Mouse (Mus musculus) kidney, embryonic 15.5 days (tissue): ENCODE results near the gene Nfatc3. TPM values are rescaled to one million over a fixed set of nuclear protein-coding genes. Genes with fewer than 3 reads are reported as not detected.

Source experiments
- ATAC-seq: fragments of 200-750 bp; cut with Nextera tagmentation; replicated peaks from 2 replicates; pipeline ENCODE4 v1.8.0; 2017; ENCODE audit warnings: moderate TSS enrichment; ENCODE audit not compliant: low FRiP score
- H3K27ac ChIP-seq: fragments of 300-500 bp; sonication (generic); 2 replicates; pipeline ENCODE4 v1.5.1; 2015; ENCODE audit warnings: mild to moderate bottlenecking, inconsistent platforms
- H3K27me3 ChIP-seq: fragments of 300-500 bp; sonication (generic); 2 replicates; pipeline ENCODE4 v1.6.1; 2015; ENCODE audit warnings: inconsistent platforms
- H3K36me3 ChIP-seq: fragments of 300-500 bp; sonication (generic); 2 replicates; pipeline ENCODE4 v1.6.1; 2015; ENCODE audit warnings: inconsistent platforms
- H3K4me1 ChIP-seq: fragments of 300-500 bp; sonication (generic); 2 replicates; pipeline ENCODE4 v1.6.1; 2015; ENCODE audit warnings: inconsistent platforms
- H3K4me2 ChIP-seq: fragments of 300-500 bp; sonication (generic); 2 replicates; pipeline ENCODE4 v1.6.1; 2015; ENCODE audit warnings: moderate library complexity, mild to moderate bottlenecking, inconsistent platforms
- H3K4me3 ChIP-seq: fragments of 300-500 bp; sonication (generic); replicated peaks from 2 replicates; pipeline ENCODE4 v1.5.1; 2015; ENCODE audit warnings: mild to moderate bottlenecking, inconsistent platforms
- H3K9ac ChIP-seq: fragments of 300-500 bp; sonication (generic); 2 replicates; pipeline ENCODE4 v1.6.1; 2015; ENCODE audit warnings: mild to moderate bottlenecking, inconsistent platforms
- H3K9me3 ChIP-seq: fragments of 300-500 bp; sonication (generic); replicated peaks from 2 replicates; pipeline ENCODE4 v1.6.1; 2016; ENCODE audit warnings: inconsistent platforms
- WGBS: fragments of 180-500 bp; shearing (Covaris S2); methylation state at CpG from one replicate; pipeline ENCODE4 v1.1.7; 2015; ENCODE audit warnings: mixed read lengths; 5-methylcytosine and 5-hydroxymethylcytosine counted together
- polyA plus RNA-seq: library from polyadenylated mRNA; unstranded; fragments of >200 nt; fragmentation: Nextera tagmentation; extraction: Ambion mirVana; gene quantifications from 2 replicates; pipeline ENCODE4 v1.2.1, GENCODE M21; 2015

The Nfatc3 gene
- polyA plus RNA-seq, 1 experiment from 2014 or later, result 7.3 TPM

- peaks cover 78% of the 10 kb centered on the region for H3K36me3 ChIP-seq
- WGBS, result 91% methylated on average over 2 of the region's 2 CpGs
Observed at GRCm38 (mm10) chr8:106103888-106104287, 45.2 kb downstream of the Nfatc3 start.

GRCm38 (mm10) chr8:106106193-106106592 is 47.6 kb downstream of the Nfatc3 start:
- H3K27ac ChIP-seq, result no peak overlapping the region
- H3K36me3 ChIP-seq, result peaks cover 82% of the 10 kb centered on the region
- no peaks in the 10 kb centered on the region for H3K9me3 ChIP-seq
- H3K27me3 ChIP-seq, result no peaks in the 10 kb centered on the region
- no peak for ATAC-seq
- H3K4me2 ChIP-seq, result no peak overlapping the region
- H3K4me3 ChIP-seq, result no peak overlapping the region
- WGBS, result 81% methylated on average over 1 of the region's 1 CpGs
- no peaks in the 10 kb centered on the region for H3K4me1 ChIP-seq
- no peak overlapping the region for H3K9ac ChIP-seq

More at GRCm38 (mm10) chr8:106103888-106104287, 45.2 kb downstream of the Nfatc3 start:
- Histone ChIP-seq H3K9ac (no peak overlapping the region), H3K4me3 (no peak overlapping the region), H3K4me1 (no peaks in the 10 kb centered on the region), H3K27me3 (no peaks in the 10 kb centered on the region), H3K27ac (no peak overlapping the region), H3K9me3 (no peaks in the 10 kb centered on the region), H3K4me2 (no peak overlapping the region)
- ATAC-seq, result no peak

GRCm38 (mm10) chr8:106108080-106108479 is 49.4 kb downstream of the Nfatc3 start:
- H3K27ac ChIP-seq, result no peak overlapping the region
- no peaks in the 10 kb centered on the region for H3K9me3 ChIP-seq
- no peak overlapping the region for H3K4me2 ChIP-seq
- H3K36me3 ChIP-seq, result peaks cover 76% of the 10 kb centered on the region
- H3K9ac ChIP-seq, result no peak overlapping the region
- ATAC-seq, result no peak
- WGBS, result 94% methylated on average over 4 of the region's 4 CpGs
- no peaks in the 10 kb centered on the region for H3K27me3 ChIP-seq
- H3K4me1 ChIP-seq, result no peaks in the 10 kb centered on the region
- no peak overlapping the region for H3K4me3 ChIP-seq

DNA sequence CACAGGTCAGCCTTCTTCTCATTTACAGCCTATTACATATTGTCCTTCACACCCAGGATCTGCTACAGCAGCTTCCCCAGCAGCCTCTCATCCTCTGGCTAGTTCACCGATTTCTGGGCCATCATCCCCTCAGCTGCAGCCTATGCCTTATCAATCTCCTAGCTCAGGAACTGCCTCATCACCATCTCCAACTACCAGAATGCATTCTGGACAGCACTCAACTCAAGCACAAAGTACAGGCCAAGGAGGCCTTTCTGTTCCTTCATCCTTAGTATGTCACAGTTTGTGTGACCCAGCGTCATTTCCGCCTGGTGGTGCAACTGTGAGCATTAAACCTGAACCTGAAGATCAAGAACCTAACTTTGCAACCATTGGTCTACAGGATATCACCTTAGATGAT is 50.1 kb downstream of the Nfatc3 start:
- Histone ChIP-seq H3K4me3 (no peak overlapping the region), H3K27me3 (no peaks in the 10 kb centered on the region), H3K4me1 (no peaks in the 10 kb centered on the region), H3K36me3 (peaks cover 69% of the 10 kb centered on the region), H3K9ac (no peak overlapping the region), H3K27ac (no peak overlapping the region), H3K9me3 (no peaks in the 10 kb centered on the region), H3K4me2 (no peak overlapping the region)
- 92% methylated on average over 3 of the region's 3 CpGs for WGBS
- no peak for ATAC-seq

GRCm38 (mm10) chr8:106112041-106112440 is 53.4 kb downstream of the Nfatc3 start:
- Histone ChIP-seq H3K4me3 (no peak overlapping the region), H3K4me1 (no peaks in the 10 kb centered on the region), H3K27me3 (no peaks in the 10 kb centered on the region), H3K9ac (no peak overlapping the region), H3K9me3 (no peaks in the 10 kb centered on the region), H3K36me3 (peaks cover 62% of the 10 kb centered on the region), H3K27ac (peak overlapping the region; percentile 58), H3K4me2 (no peak overlapping the region)
- ATAC-seq, result no peak
- 77% methylated on average over 2 of the region's 2 CpGs for WGBS

GRCm38 (mm10) chr8:106112514-106112913 is 53.9 kb downstream of the Nfatc3 start:
- H3K27me3 ChIP-seq, result no peaks in the 10 kb centered on the region
- WGBS, result 84% methylated on average over 1 of the region's 1 CpGs
- no peak overlapping the region for H3K4me3 ChIP-seq
- no peak overlapping the region for H3K9ac ChIP-seq
- H3K36me3 ChIP-seq, result peaks cover 64% of the 10 kb centered on the region
- peak overlapping the region; percentile 58 for H3K27ac ChIP-seq
- H3K9me3 ChIP-seq, result no peaks in the 10 kb centered on the region
- no peak overlapping the region for H3K4me2 ChIP-seq
- H3K4me1 ChIP-seq, result no peaks in the 10 kb centered on the region
- no peak for ATAC-seq

DNA sequence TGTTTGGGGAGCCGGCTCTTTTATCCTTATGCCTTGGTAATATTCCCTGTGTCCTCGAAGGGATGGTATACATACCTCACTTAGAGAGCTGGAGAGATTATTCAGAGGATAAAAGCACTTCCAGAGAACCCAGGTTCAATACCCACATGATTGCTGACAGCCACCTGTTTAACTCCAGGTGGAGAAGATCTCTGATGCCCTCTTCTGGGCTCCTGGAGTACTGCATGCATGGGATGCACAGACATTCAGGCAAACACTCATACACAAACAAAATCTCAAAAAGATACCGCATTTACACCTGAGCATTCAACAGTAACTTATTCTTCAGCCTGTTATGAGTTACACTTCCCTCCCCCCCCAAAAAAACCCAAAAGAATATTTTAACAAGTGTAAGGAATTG is 57.3 kb downstream of the Nfatc3 start:
- Histone ChIP-seq H3K36me3 (peaks cover 62% of the 10 kb centered on the region), H3K4me2 (no peak overlapping the region), H3K27ac (no peak overlapping the region), H3K4me3 (no peak overlapping the region), H3K9me3 (no peaks in the 10 kb centered on the region), H3K4me1 (no peaks in the 10 kb centered on the region), H3K27me3 (no peaks in the 10 kb centered on the region), H3K9ac (no peak overlapping the region)
- WGBS, result 96% methylated on average over 3 of the region's 3 CpGs
- no peak for ATAC-seq

GRCm38 (mm10) chr8:106123443-106123842 is 64.8 kb downstream of the Nfatc3 start:
- no peak for ATAC-seq
- 86% methylated on average over 3 of the region's 3 CpGs for WGBS
- H3K4me1 ChIP-seq, result no peaks in the 10 kb centered on the region

DNA sequence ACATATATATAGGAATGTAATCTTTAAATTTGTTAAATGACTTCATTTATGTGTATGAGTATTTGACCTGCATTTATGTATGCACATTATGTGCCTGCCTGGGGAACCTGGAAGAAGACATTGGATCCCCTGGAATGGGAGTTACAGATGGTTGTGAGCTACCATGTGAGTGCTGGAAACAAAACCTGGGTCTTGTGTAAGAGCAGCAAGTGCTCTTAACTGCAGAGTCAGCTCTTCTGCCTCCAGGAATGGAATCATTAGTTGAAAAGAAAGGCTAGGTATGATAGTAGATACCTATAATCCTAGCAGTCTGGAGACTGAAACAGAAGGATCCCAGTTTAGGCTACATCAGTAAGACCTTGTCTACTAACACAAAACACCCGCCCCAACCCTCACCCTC is 67.4 kb downstream of the Nfatc3 start:
- Histone ChIP-seq H3K27ac (no peak overlapping the region), H3K36me3 (peaks cover 74% of the 10 kb centered on the region), H3K27me3 (no peaks in the 10 kb centered on the region), H3K4me3 (no peak overlapping the region), H3K9me3 (no peaks in the 10 kb centered on the region), H3K4me2 (no peak overlapping the region), H3K4me1 (no peaks in the 10 kb centered on the region), H3K9ac (no peak overlapping the region)
- 81% methylated on average over 1 of the region's 1 CpGs for WGBS
- ATAC-seq, result no peak

More at GRCm38 (mm10) chr8:106123443-106123842, 64.8 kb downstream of the Nfatc3 start:
- H3K27ac ChIP-seq, result no peak overlapping the region
- H3K9me3 ChIP-seq, result no peaks in the 10 kb centered on the region
- H3K9ac ChIP-seq, result no peak overlapping the region
- no peaks in the 10 kb centered on the region for H3K27me3 ChIP-seq
- H3K4me2 ChIP-seq, result no peak overlapping the region
- peaks cover 69% of the 10 kb centered on the region for H3K36me3 ChIP-seq
- H3K4me3 ChIP-seq, result no peak overlapping the region

GRCm38 (mm10) chr8:106127054-106127453 is 68.4 kb downstream of the Nfatc3 start:
- 67% methylated on average over 3 of the region's 3 CpGs for WGBS

GRCm38 (mm10) chr8:106127882-106128410 is 69.3 kb downstream of the Nfatc3 start:
- Histone ChIP-seq H3K4me2 (no peak overlapping the region), H3K27ac (no peak overlapping the region), H3K9me3 (no peaks in the 10 kb centered on the region), H3K27me3 (no peaks in the 10 kb centered on the region), H3K4me3 (no peak overlapping the region), H3K9ac (no peak overlapping the region), H3K4me1 (no peaks in the 10 kb centered on the region), H3K36me3 (peaks cover 81% of the 10 kb centered on the region)
- no peak for ATAC-seq
- 92% methylated on average over 10 of the region's 10 CpGs for WGBS

More at GRCm38 (mm10) chr8:106127054-106127453, 68.4 kb downstream of the Nfatc3 start:
- ATAC-seq, result no peak
- Histone ChIP-seq H3K9ac (no peak overlapping the region), H3K4me2 (no peak overlapping the region), H3K27ac (no peak overlapping the region), H3K4me1 (no peaks in the 10 kb centered on the region), H3K27me3 (no peaks in the 10 kb centered on the region), H3K36me3 (peaks cover 74% of the 10 kb centered on the region), H3K4me3 (no peak overlapping the region), H3K9me3 (no peaks in the 10 kb centered on the region)

DNA sequence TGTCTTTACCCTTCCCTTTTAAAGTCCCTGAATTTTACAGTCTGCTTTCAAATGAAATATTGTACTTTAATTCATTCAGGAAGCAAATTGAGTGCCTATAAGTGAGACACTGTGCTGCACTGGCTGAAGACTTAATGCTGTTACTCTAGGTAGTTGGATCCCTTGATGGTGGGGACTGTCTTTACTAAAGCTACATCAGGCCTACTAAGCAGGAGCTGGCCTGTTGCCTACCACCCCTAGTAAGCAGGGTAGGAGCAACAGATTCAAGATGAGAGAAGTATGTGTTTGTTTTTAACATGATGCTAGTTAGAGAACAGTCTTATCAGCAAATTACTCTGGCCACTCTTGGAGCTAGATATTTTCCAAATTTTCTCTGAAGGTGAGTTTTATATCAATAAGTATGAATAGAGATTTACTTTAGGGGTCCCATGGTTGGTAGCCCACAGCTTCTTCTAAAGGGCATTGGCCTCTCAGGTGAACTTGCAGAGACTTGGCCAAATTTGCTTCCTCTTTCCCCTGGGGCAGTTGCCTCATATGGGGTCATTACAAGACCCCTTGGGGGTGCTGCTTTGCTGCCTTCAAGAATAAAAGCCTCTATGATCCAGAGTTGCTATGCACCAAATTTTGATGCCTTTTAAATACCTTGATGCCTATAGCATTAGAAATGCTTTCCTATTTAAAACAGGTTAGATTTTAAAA is 70.7 kb downstream of the Nfatc3 start:
- Histone ChIP-seq H3K4me1 (peaks cover 10% of the 10 kb centered on the region), H3K27me3 (peaks cover 10% of the 10 kb centered on the region), H3K4me2 (no peak overlapping the region), H3K4me3 (no peak overlapping the region), H3K9ac (no peak overlapping the region), H3K9me3 (no peaks in the 10 kb centered on the region), H3K27ac (no peak overlapping the region), H3K36me3 (peaks cover 76% of the 10 kb centered on the region)
- no peak for ATAC-seq

GRCm38 (mm10) chr8:106129997-106130396 is 71.4 kb downstream of the Nfatc3 start:
- Histone ChIP-seq H3K4me2 (no peak overlapping the region), H3K27me3 (peaks cover 16% of the 10 kb centered on the region), H3K36me3 (peaks cover 73% of the 10 kb centered on the region), H3K9me3 (no peaks in the 10 kb centered on the region), H3K9ac (no peak overlapping the region), H3K4me3 (no peak overlapping the region), H3K27ac (no peak overlapping the region), H3K4me1 (peaks cover 16% of the 10 kb centered on the region)
- WGBS, result 85% methylated on average over 2 of the region's 2 CpGs
- ATAC-seq, result no peak
